Mouse (Mus musculus) intestine, embryonic 16.5 days (tissue): Measurements from ENCODE around the gene Epb41l2. TPM values are rescaled to one million over a fixed set of nuclear protein-coding genes. Genes with fewer than 3 reads are reported as not detected.

ENCODE experiments used
- ATAC-seq: fragments of 200-750 bp; cut with Nextera tagmentation; 2 replicates; pipeline ENCODE4 v1.8.0; 2017; ENCODE audit warnings: moderate TSS enrichment, moderate library complexity
- H3K27ac ChIP-seq: fragments of 300-500 bp; sonication (generic); 2 replicates; pipeline ENCODE4 v1.5.1; 2014; ENCODE audit warnings: mild to moderate bottlenecking, low read length
- H3K27me3 ChIP-seq: fragments of 300-500 bp; sonication (generic); replicated peaks from 2 replicates; pipeline ENCODE4 v1.6.1; 2014; ENCODE audit warnings: low read length, control low read depth, mixed read lengths; ENCODE audit not compliant: control insufficient read depth, insufficient read depth
- H3K36me3 ChIP-seq: fragments of 300-500 bp; sonication (generic); 2 replicates; pipeline ENCODE4 v1.6.1; 2014; ENCODE audit warnings: low read length, control low read depth; ENCODE audit not compliant: control insufficient read depth, insufficient read depth
- H3K4me1 ChIP-seq: fragments of 300-500 bp; sonication (generic); 2 replicates; pipeline ENCODE4 v1.6.1; 2014; ENCODE audit warnings: low read length, control low read depth, mixed read lengths; ENCODE audit not compliant: control insufficient read depth, insufficient read depth
- H3K4me2 ChIP-seq: fragments of 300-500 bp; sonication (generic); 2 replicates; pipeline ENCODE4 v1.6.1; 2014; ENCODE audit warnings: low read depth, low read length, control low read depth
- H3K4me3 ChIP-seq: fragments of 300-500 bp; sonication (generic); 2 replicates; pipeline ENCODE4 v1.5.1; 2014; ENCODE audit warnings: mild to moderate bottlenecking, low read length
- H3K9ac ChIP-seq: fragments of 300-500 bp; sonication (generic); 2 replicates; pipeline ENCODE4 v1.6.1; 2014; ENCODE audit warnings: low read depth, low read length
- H3K9me3 ChIP-seq: fragments of 300-500 bp; sonication (generic); 2 replicates; pipeline ENCODE4 v1.6.1; 2016; ENCODE audit warnings: low read length, control low read depth; ENCODE audit not compliant: control insufficient read depth
- WGBS: fragments of 180-500 bp; shearing (Covaris S2); extraction: QIAGEN DNeasy Blood & Tissue Kit; methylation state at CpG from one replicate; pipeline ENCODE4 v1.1.7; 2014; 5-methylcytosine and 5-hydroxymethylcytosine counted together
- polyA plus RNA-seq: library from polyadenylated mRNA; unstranded; fragments of >200 nt; fragmentation: Nextera tagmentation; extraction: Ambion mirVana; gene quantifications from 2 replicates; pipeline ENCODE4 v1.2.1, GENCODE M21; 2015

The Epb41l2 gene
- polyA plus RNA-seq, 1 experiment from 2014 or later = 34.6 TPM

DNA sequence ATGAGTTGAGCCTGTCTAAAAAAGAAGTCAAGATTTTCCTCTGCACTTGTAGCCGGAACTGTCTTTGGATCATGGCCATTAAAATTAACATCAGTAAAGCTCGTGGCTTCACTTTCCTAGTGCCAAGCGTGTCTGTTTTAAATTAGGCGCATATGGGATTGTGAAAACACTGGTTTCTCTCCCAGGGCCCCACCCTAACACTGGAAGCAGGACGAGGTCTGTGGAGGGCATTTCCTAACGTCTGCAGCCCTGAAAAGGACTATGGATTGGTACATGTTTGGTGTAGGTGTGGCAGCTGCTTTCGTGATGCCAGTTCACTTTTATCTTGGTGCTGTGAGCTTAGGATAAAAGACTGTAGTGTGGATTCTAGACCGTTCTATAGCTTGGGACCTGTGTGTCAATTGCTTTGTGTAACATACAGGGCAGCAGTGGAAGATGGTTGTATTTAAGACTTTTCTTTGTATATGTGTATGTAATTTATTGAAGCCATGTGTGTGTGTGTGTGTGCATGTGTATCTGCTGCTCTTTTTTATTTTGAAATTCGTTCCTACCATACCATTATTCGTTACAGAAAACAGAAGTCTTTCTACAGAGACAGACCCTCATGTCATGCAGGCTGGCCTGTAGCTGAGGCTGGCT, 13.0 kb downstream of the Epb41l2 start:
- no peaks in the 10 kb centered on the region for H3K27me3 ChIP-seq
- no peak overlapping the region for H3K27ac ChIP-seq
- ATAC-seq = no peak; the same call in 1 of the 2 replicates
- no peaks in the 10 kb centered on the region for H3K9me3 ChIP-seq
- H3K4me3 ChIP-seq = no peak overlapping the region
- no peaks in the 10 kb centered on the region for H3K36me3 ChIP-seq
- no peak overlapping the region for H3K9ac ChIP-seq
- H3K4me1 ChIP-seq = peaks cover 17% of the 10 kb centered on the region
- H3K4me2 ChIP-seq = no peak overlapping the region
- WGBS = 39% methylated on average over 10 of the region's 10 CpGs

DNA sequence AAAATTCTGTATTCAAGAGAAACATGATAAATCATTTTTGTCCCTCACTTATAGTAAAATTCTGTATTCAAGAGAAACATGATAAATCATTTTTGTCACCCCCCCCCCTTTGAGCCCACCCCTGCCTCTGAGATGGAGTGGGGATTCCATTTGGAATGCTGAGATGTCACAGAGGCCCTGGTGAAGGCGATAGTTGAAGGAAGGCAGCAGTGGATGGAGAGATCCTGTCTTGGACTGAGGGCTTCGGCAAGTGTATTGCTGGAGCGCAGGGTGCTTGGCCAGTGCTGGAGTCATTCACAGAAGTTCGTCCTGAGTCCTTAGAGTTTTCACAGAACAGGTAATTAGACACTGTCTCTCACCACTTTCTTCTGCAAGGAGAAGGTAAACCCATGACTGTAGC, 15.4 kb downstream of the Epb41l2 start:
- 79% methylated on average over 4 of the region's 4 CpGs for WGBS
- Histone ChIP-seq H3K36me3 (no peaks in the 10 kb centered on the region; the same call in 1 of the 2 replicates), H3K9me3 (no peaks in the 10 kb centered on the region), H3K9ac (no peak overlapping the region), H3K27me3 (no peaks in the 10 kb centered on the region), H3K4me2 (no peak overlapping the region), H3K4me1 (peaks cover 13% of the 10 kb centered on the region), H3K4me3 (no peak overlapping the region), H3K27ac (no peak overlapping the region)
- no peak for ATAC-seq

DNA sequence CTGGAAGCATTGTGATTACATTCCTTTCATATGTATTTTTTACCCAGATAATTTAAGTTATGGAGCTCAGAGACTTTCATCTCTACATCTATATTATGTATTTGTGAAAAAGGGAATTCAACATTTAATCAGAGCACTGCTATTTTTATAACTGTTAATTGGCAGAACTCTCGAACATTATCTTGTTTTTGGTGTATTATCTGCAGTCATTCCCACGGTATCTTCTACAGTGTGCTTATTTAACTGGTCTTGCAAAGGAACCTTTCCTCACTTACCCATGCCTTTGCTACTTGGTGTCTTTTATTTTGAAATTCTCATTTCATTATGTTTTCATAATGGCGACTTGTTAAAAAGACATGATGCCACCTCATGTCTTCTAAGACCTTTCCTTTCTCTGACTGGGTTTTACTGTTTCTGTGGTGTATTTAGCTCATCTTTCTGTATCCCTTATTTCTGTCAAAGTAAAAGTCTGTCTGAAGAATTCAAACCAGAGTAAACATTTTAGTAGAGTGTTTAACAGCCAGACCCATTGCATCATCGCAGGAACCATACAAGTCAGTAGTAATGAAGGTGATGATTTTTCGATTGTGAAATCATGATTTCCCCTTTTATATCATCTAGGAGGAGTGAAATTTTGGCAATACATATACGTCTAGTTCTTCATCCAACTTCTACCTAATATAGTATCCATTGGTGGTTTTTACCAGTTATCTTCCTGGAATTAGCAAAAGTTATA, 21.3 kb downstream of the Epb41l2 start:
- Histone ChIP-seq H3K9ac (no peak overlapping the region), H3K9me3 (no peaks in the 10 kb centered on the region), H3K27ac (no peak overlapping the region), H3K27me3 (no peaks in the 10 kb centered on the region), H3K36me3 (no peaks in the 10 kb centered on the region; the same call in 1 of the 2 replicates), H3K4me3 (no peak overlapping the region), H3K4me1 (peaks cover 3% of the 10 kb centered on the region), H3K4me2 (no peak overlapping the region)
- WGBS = 79% methylated on average over 6 of the region's 6 CpGs
- no peak for ATAC-seq

DNA sequence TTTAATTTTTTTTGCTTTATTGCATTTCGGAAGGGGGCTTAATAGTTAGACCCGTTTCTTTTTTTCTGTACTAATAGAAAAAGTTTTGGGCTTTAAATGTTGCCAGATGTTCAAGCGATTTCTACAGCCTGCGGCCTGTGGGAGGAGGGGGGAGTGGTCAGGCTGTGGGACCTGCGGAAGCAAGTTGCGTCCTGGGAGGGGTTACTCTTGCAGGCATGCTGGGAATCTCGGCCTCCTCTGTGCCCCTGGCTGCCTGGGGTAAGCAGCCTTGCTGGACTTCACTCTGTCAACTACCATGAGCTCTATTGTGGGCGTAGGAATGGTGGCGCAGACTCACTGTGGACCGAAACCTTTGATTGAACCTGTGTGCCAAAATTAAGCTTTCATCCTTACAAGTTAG, 22.4 kb downstream of the Epb41l2 start:
- Histone ChIP-seq H3K27me3 (no peaks in the 10 kb centered on the region), H3K4me3 (no peak overlapping the region), H3K9me3 (no peaks in the 10 kb centered on the region), H3K27ac (no peak overlapping the region), H3K4me1 (peaks cover 14% of the 10 kb centered on the region), H3K4me2 (no peak overlapping the region), H3K36me3 (no peaks in the 10 kb centered on the region; the same call in 1 of the 2 replicates), H3K9ac (no peak overlapping the region)
- WGBS = 60% methylated on average over 10 of the region's 10 CpGs
- no peak for ATAC-seq

DNA sequence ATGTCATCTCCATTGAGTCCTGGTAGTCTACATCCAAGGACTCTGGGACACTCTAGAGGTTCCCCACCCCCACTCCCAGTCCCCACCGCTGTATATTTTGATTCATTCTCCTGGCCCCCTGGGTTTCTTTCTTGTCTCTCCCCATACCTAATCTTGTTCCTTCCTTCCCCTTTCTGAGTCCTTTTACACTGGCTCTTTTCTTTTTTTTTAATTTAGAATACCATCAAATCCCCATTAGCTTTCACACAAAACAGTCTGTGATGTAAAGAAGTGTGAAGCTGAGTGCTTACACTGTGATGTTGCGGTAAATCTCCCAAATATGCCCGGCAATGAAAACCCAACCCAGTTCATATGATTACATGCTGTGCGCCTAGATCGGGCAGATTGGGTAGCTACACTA, 23.6 kb downstream of the Epb41l2 start:
- no peaks in the 10 kb centered on the region for H3K9me3 ChIP-seq
- ATAC-seq = no peak
- no peak overlapping the region; the same call in 1 of the 2 replicates for H3K27ac ChIP-seq
- WGBS = 79% methylated on average over 5 of the region's 5 CpGs
- no peaks in the 10 kb centered on the region for H3K27me3 ChIP-seq
- H3K4me2 ChIP-seq = no peak overlapping the region
- peaks cover 15% of the 10 kb centered on the region for H3K4me1 ChIP-seq
- H3K36me3 ChIP-seq = no peaks in the 10 kb centered on the region; the same call in 1 of the 2 replicates
- no peak overlapping the region for H3K9ac ChIP-seq
- no peak overlapping the region for H3K4me3 ChIP-seq

DNA sequence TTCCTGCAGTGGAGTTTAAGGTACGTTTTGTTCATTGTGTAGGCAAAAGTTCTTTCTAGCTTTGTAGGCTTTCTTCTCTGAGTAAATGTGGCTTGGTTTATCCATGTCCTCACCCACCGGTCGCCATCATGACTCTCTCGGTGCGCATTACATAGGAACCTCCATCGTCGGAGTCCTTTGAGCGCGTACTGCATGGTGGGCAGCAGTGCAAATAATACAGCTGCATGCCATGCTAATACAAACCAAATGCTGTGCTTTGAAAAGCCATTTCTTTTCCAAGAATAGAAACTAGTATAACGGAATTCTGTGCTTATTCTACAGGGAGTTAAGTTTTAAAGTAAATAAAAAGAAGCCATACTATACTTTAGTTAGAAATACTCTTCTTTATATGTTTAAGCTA, 24.8 kb downstream of the Epb41l2 start:
- no peak overlapping the region for H3K4me2 ChIP-seq
- no peaks in the 10 kb centered on the region for H3K27me3 ChIP-seq
- no peak overlapping the region for H3K9ac ChIP-seq
- no peak for ATAC-seq
- no peak overlapping the region for H3K4me3 ChIP-seq
- H3K9me3 ChIP-seq = no peaks in the 10 kb centered on the region
- no peaks in the 10 kb centered on the region for H3K36me3 ChIP-seq
- 90% methylated on average over 10 of the region's 10 CpGs for WGBS
- peaks cover 15% of the 10 kb centered on the region for H3K4me1 ChIP-seq
- no peak overlapping the region for H3K27ac ChIP-seq

DNA sequence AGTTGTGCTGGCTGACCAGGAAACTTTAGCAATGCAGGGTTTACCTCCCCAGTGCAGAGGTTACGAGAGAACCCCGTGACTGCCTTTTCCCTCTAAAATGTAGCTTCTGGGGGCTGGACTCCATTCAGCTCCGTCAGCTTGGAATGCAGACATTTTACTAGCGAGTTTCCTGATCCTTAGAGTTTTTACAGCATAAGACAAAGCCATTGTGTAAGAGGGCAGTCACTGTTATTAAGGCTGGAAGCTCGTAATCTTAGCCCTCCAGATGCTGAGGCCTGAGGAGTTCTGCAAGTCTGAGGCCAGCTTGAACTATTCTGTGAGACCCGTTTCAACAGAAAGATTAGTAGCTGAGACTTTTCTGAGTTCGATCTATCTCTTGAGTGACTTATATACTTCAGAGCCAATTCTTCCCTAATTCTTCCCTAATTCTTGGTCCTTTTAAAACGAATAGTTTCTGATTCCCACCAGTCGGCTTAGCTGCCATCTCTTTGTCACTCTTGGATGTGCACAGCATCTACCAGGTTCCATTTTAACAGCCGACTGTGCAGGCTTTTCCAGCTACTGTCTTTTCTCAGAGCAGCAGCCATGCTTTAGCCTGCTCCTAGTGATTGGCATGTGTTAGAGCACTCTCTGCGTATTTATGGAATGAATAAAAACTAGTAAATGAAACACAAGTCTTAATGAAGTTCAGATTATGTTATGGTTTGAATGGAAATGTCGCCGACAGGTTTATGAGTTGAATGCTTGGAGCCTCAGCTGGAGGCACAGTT, 26.4 kb downstream of the Epb41l2 start:
- H3K4me3 ChIP-seq = no peak overlapping the region
- no peaks in the 10 kb centered on the region for H3K27me3 ChIP-seq
- H3K4me1 ChIP-seq = peaks cover 15% of the 10 kb centered on the region
- ATAC-seq = no peak
- 64% methylated on average over 13 of the region's 13 CpGs for WGBS
- H3K4me2 ChIP-seq = no peak overlapping the region
- H3K9me3 ChIP-seq = no peaks in the 10 kb centered on the region
- H3K36me3 ChIP-seq = no peaks in the 10 kb centered on the region
- no peak overlapping the region for H3K9ac ChIP-seq
- H3K27ac ChIP-seq = no peak overlapping the region; the same call in 1 of the 2 replicates

DNA sequence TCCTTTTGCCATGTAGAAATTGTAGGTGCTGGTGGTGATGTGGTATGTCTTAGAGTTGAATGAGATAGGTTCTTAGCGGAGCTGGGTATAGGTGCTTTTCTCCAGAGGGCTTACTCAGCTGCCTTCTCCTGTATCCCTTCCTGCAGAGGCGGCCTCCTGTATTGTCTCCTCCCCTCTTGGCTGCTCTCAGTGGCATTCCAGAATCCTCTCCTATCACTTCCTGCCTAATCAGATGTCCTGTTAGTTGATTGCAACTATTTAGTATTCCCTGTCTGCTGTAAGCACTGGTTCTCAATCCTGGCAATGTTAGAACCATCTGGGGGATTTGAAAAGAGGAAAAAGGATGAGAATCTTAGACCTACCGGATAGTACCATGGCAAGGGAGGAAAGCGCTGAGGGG, 27.3 kb downstream of the Epb41l2 start:
- Histone ChIP-seq H3K9ac (no peak overlapping the region), H3K4me1 (peaks cover 15% of the 10 kb centered on the region), H3K36me3 (no peaks in the 10 kb centered on the region), H3K4me2 (no peak overlapping the region), H3K9me3 (no peaks in the 10 kb centered on the region), H3K27ac (no peak overlapping the region), H3K27me3 (no peaks in the 10 kb centered on the region), H3K4me3 (no peak overlapping the region)
- ATAC-seq = no peak
- 76% methylated on average over 4 of the region's 4 CpGs for WGBS

DNA sequence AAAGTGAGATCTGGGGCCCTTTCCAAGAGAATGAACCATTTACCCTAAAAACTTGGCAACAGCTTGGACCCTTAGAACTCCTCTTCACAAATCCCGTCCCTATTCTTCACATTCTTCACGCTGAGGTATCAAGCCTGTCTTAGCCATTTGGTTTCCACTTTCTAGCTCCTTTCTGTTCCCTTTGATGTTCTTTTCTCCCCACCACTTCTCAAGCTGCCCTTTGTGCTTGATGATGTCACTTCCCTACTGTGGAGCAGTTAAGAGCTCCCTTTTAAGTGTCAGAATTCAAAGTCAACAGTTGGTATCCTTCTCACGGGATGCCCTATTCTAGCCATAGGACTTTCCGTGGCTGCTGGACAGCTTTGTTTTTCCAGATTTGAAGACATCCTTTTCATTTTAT, 27.7 kb downstream of the Epb41l2 start:
- no peak for ATAC-seq
- H3K9me3 ChIP-seq = no peaks in the 10 kb centered on the region
- no peak overlapping the region for H3K9ac ChIP-seq
- no peak overlapping the region for H3K4me3 ChIP-seq
- peaks cover 15% of the 10 kb centered on the region for H3K4me1 ChIP-seq
- no peak overlapping the region for H3K4me2 ChIP-seq
- no peaks in the 10 kb centered on the region for H3K36me3 ChIP-seq
- no peaks in the 10 kb centered on the region for H3K27me3 ChIP-seq
- H3K27ac ChIP-seq = no peak overlapping the region
- 51% methylated on average over 4 of the region's 4 CpGs for WGBS
